Mouse (Mus musculus) kidney, postnatal 36 days (tissue): ENCODE results near the gene Ccdc185.

Experiments used
- DNase-seq, 2 experiments: peaks; one replicate each; pipeline ENCODE4 v3.0.0; 2021 to 2022; ENCODE audit warnings: mixed read lengths in 2 of 2

The Ccdc185 gene

GRCm38 (mm10) chr1:182735891-182736290, 13.1 kb downstream of the Ccdc185 start:
- no peak for DNase-seq

- DNase-seq: peak in 1 of 2 experiments; percentile 30
Observed at GRCm38 (mm10) chr1:182732695-182733094, 16.3 kb downstream of the Ccdc185 start.

- DNase-seq: no peak
Observed at GRCm38 (mm10) chr1:182729002-182729401, 20.0 kb downstream of the Ccdc185 start.

- peak; percentile 36 to 45 for DNase-seq
Observed at GRCm38 (mm10) chr1:182727541-182727940, 21.4 kb downstream of the Ccdc185 start.

- no peak for DNase-seq
Observed at GRCm38 (mm10) chr1:182714236-182714935, 34.6 kb downstream of the Ccdc185 start.

GRCm38 (mm10) chr1:182711360-182711933, 37.5 kb downstream of the Ccdc185 start:
- DNase-seq: no peak

- no peak for DNase-seq
Observed at GRCm38 (mm10) chr1:182707459-182707858, 41.5 kb downstream of the Ccdc185 start.

- DNase-seq: peak; percentile 31 to 32
Observed at GRCm38 (mm10) chr1:182704882-182705281, 44.1 kb downstream of the Ccdc185 start.

GRCm38 (mm10) chr1:182699392-182700347, 49.3 kb downstream of the Ccdc185 start:
- DNase-seq: no peak
